Mouse (Mus musculus): ENCODE data around the gene Hs3st1.

DNA sequence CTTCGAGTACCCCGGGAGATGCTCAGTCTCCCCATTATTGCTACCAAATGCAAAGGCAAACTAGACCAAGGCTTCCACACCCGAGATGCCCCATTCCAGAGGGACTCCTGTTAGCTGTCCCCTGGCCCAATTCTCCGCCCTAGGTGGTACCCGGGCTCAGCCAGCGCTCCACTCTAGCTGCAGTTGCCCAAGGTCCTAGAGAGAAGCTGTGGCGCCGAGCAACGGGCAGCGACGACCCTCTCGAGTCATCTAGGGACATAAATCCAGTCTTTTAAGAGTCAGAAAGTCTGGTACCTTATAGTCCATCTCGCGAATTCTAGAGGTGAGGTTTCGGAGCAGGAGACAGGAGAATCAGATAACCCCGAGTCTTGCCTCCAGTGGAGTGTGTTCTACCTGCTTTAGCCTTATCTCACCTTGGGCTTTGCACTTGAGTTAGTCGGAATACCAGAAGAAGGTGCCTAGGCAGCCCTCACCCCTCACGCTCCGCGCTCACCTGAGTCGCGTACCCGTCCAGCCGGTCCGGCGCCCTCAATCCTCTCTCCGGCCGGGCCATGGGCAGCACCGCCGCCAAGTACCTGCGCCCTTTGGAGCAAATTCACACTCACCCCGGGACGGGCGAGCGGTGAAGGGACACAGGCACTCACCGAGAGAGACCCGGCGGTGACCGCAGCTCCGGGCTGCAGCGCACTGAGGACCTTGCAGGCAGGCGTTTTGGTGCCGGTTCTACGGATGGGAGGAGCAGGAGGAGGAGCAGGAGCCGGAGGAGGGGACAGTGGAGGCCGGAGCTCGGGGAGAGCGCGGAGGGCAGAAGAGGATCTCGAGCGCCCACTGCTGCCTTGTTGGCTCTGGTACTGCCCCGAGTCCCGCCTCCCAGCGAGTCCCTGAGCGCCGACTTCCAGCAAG lies 111.1 kb downstream of the Hs3st1 start:
- TF ChIP-seq CTCF (IDR thresholded peaks at IDR 0.05; ENCODE audit: low read depth, low read length) (peak; percentile 73), POLR2A (IDR thresholded peaks at IDR 0.05; ENCODE audit: extremely low read depth, insufficient read depth, low read length) (no peak)

Data from liver, adult 2 months (tissue).